In the genomic region with DNA sequence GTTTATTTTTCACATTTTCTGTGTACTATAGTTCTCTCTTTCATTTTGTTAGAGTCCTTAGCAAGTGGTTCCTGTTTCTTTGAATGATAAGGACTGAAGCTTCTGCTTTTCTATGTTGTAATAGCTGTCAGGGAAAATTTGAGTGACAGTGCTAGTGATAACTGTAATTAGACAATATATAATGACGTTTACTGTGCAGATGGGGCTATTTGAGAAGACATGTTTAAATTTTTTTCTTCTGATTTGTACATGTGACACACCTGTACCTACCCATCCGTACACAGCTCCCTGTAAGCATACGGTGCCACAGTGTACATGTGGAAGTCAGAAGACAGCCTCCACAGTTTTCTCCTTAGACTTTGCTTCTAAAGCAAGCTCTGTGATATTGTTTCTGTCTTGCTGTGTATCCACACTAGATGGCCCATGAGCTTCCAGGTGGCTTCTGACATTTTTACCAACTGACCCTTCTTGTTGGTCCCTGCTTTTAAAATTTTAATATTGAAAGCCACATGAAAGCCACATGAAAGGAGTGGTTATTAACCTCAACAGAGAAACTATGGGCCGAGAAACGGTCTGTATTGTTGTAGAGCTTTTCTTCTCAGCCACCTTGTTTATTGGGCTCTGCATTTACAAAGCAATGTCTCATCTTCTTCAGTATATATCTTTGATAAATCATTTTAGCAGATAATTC, we compare ENCODE assay signal across 13 mouse cellular contexts. TPM values are rescaled to one million over a fixed set of nuclear protein-coding genes. Genes with fewer than 3 reads are reported as not detected.
A peak's percentile ranks its signal among the peaks of the same experiment; 100 is the strongest.
DNase-seq lines count a peak whose midpoint lies in the region; ATAC-seq and TF ChIP-seq lines count a peak whose summit lies in the region.
"Had no signal": no experiment of that assay in that cellular context is flagged by ENCODE, and none has a peak within 500 bp of the region (broad histone marks: within the 10 kb centered on the region; RNA-seq: fewer than 3 reads in every experiment).

No protein-coding gene starts in this region.

- no peak for TF ChIP-seq POLR2A in kidney, adult 2 months (IDR thresholded peaks at IDR 0.05; ENCODE audit: low read depth, low read length)

- H3K9ac ChIP-seq in hindbrain, embryonic 14.5 days, result no peak overlapping the region

- peak; percentile 20 for ATAC-seq in CD4-positive, CD25-positive, alpha-beta regulatory T cell, adult 4 months
- peak; percentile 97 for ATAC-seq in megakaryocyte, adult 5-6 weeks (ENCODE audit: poor library complexity, severe bottlenecking)
- ATAC-seq in hindbrain, embryonic 14.5 days (ENCODE audit: low FRiP score), result no peak

- no peak overlapping the region for H3K27ac ChIP-seq in hindbrain, embryonic 14.5 days
- no peak overlapping the region for H3K27ac ChIP-seq in midbrain, embryonic 10.5 days (replicated peaks)
- no peak overlapping the region for H3K27ac ChIP-seq in kidney, adult 2 months (ENCODE audit: insufficient read depth, low read depth, low read length)

- DNase-seq in A20 (ENCODE audit: low read depth, low spot score), result peak; percentile 81
- DNase-seq in c-Kit-positive CD71-positive TER-119-positive erythroid progenitor cells, embryonic 14.5 days (ENCODE audit: low spot score), result peak; percentile 13
- DNase-seq in hindbrain, embryonic 14.5 days (ENCODE audit: low spot score), result no peak
- no peak for DNase-seq in spleen, adult 12 weeks (ENCODE audit: low spot score)
- no peak for DNase-seq in midbrain, embryonic 10.5 days (ENCODE audit: low spot score)
- no peak for DNase-seq in kidney, adult 2 months
- DNase-seq: cerebellum, adult 11-12 months; kidney, postnatal 25 days; thymus, adult 2 months had no signal

- 86% methylated on average over 5 of the region's 5 CpGs for WGBS in hindbrain, embryonic 14.5 days
- WGBS in midbrain, embryonic 10.5 days, result 91% methylated on average over 5 of the region's 5 CpGs
- 79% methylated on average over 5 of the region's 5 CpGs for WGBS in kidney, adult 2 months

- H3K4me2 ChIP-seq in hindbrain, embryonic 14.5 days (replicated peaks), result no peak overlapping the region

- H3K4me1 ChIP-seq in hindbrain, embryonic 14.5 days (replicated peaks; ENCODE audit: control insufficient read depth, insufficient read depth, low read length), result no peaks in the 10 kb centered on the region
- no peaks in the 10 kb centered on the region for H3K4me1 ChIP-seq in midbrain, embryonic 10.5 days
- no peaks in the 10 kb centered on the region for H3K4me1 ChIP-seq in kidney, adult 2 months (ENCODE audit: control insufficient read depth, insufficient read depth, low read length)

- no peak overlapping the region for H3K4me3 ChIP-seq in hindbrain, embryonic 14.5 days (replicated peaks; ENCODE audit: low read length)
- no peak overlapping the region for H3K4me3 ChIP-seq in midbrain, embryonic 10.5 days
- H3K4me3 ChIP-seq in kidney, adult 2 months (ENCODE audit: insufficient read depth, low read depth, low read length), result no peak overlapping the region
- H3K4me3 ChIP-seq: erythroblast, embryonic 14.5 days; myocyte had no signal

- H3K36me3 ChIP-seq in hindbrain, embryonic 14.5 days (replicated peaks; ENCODE audit: control insufficient read depth, insufficient read depth), result no peaks in the 10 kb centered on the region
- peaks cover 6% of the 10 kb centered on the region for H3K36me3 ChIP-seq in midbrain, embryonic 10.5 days
- no peaks in the 10 kb centered on the region for H3K36me3 ChIP-seq in kidney, adult 2 months (ENCODE audit: control insufficient read depth, insufficient read depth, low read length)

- no peaks in the 10 kb centered on the region for H3K9me3 ChIP-seq in hindbrain, embryonic 14.5 days (ENCODE audit: control insufficient read depth, low read length)
- no peaks in the 10 kb centered on the region for H3K9me3 ChIP-seq in midbrain, embryonic 10.5 days (replicated peaks)

- TF ChIP-seq CTCF in kidney, adult 2 months (conservative IDR thresholded peaks at IDR 0.05; ENCODE audit: insufficient read depth, insufficient read length, low read depth, low read length), result no peak

- H3K27me3 ChIP-seq in hindbrain, embryonic 14.5 days (ENCODE audit: control insufficient read depth, insufficient read depth, low read length), result no peaks in the 10 kb centered on the region
- no peaks in the 10 kb centered on the region for H3K27me3 ChIP-seq in midbrain, embryonic 10.5 days (ENCODE audit: low read depth, poor library complexity, severe bottlenecking)
- no peaks in the 10 kb centered on the region for H3K27me3 ChIP-seq in kidney, adult 2 months (replicated peaks; ENCODE audit: control insufficient read depth, insufficient read depth, low read length)

RNA-seq across cellular contexts. Expression of a gene that starts 38.4 kb away (rescaled TPM):
- under 1 TPM; 0.75 to 0.76 TPM for polyA plus RNA-seq in CD4-positive, CD25-positive, alpha-beta regulatory T cell, adult 4 months (2017; shearing (Covaris generic))
- 10.4 and 11.9 TPM in 2 replicates for total RNA-seq in megakaryocyte, adult 5-6 weeks (2015)
- 14.1 and 25.3 TPM in 2 replicates for total RNA-seq in megakaryocyte, adult 5-6 weeks (2017)
- 5.9 and 6.1 TPM in 2 replicates for polyA plus RNA-seq in hindbrain, embryonic 14.5 days (2014; fragmentation: Nextera tagmentation; extraction: Ambion mirVana)
- 8.0 and 8.5 TPM in 2 replicates for polyA plus RNA-seq in midbrain, embryonic 10.5 days (2016; fragmentation: Nextera tagmentation; extraction: Ambion mirVana)
- 5.6 and 8.9 TPM in 2 replicates for polyA plus RNA-seq in kidney, adult 2 months (2012; rRNA removed)

Comparison
In these comparisons a context has a peak if more than half of its experiments do, and no peak if none do; other contexts are left out.
1. DNase-seq: peak in A20 (single experiment) and c-Kit-positive CD71-positive TER-119-positive erythroid progenitor cells, embryonic 14.5 days (single experiment); none in hindbrain, embryonic 14.5 days (single experiment), spleen, adult 12 weeks (single experiment), midbrain, embryonic 10.5 days (single experiment) and kidney, adult 2 months (single experiment).